Mouse (Mus musculus): Measurements from ENCODE around the gene Fgf4.

Gene Fgf4

DNA sequence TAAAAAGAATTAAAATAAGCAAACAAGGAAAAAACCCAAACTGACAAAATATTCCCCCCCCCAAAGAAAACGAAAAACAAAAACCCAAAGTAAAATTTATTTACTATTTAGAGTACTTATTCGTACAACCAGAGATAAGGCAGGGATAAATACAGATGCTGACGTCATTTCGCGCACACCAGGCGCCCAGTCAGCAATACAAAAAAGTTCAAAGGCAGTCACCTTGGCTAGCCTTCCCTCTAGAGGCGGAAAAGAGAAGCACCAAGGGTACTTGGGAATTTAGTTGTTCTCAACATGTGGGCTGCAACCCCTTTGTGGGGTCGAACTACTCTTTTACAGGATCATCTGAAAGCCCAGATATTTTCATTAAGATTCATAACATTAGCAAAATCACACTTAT lies 60.6 kb downstream of the Fgf4 start:
- DNase-seq (ENCODE audit: extremely low read depth, insufficient read length, low spot score), result no peak

DNA sequence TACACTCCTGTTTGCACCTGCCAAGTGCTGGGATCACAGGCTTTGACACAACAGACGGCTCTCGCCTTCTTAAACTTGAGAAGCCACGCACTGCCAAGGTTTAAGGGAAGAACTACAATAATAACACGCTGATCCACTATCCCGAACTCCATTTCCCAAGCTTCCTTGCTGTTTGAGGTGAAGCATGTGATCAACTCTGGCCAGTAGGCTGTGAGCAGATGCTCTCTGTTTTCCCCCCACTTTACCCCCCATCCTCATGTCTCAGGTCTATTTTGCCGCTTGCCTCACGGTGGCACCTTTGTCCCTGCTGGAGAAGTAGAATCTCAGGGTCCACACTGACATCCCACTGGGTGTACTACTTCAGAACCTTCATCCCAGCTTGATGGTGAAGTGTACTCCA lies 61.5 kb downstream of the Fgf4 start:
- DNase-seq (ENCODE audit: extremely low read depth, insufficient read length, low spot score), result no peak

DNA sequence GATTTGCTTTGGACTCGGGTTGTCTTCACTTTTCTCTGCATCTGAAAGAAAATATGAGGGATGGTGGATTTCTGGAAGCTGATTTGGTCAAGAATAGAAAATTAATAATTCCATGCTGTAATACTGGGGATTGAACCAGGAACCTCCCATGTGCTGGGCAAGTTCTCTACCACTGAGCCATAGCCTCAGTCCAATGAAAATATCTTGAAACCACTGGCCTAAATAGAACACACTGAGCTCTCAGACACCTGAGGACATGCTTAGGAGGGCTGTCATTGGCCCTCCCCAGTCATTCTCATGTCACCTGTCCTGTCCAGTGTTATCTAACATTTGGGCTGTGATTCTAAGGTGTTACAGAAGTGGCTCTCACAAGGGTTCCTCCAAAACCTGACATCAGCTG lies 64.0 kb downstream of the Fgf4 start:
- no peak for DNase-seq (ENCODE audit: extremely low read depth, insufficient read length, low spot score)

- no peak for DNase-seq (ENCODE audit: extremely low read depth, insufficient read length, low spot score)
These were observed 65.7 kb downstream of the Fgf4 start for GRCm38 (mm10) chr7:144912897-144913296.

- no peak for DNase-seq (ENCODE audit: extremely low read depth, insufficient read length, low spot score)
These were observed 67.3 kb downstream of the Fgf4 start for GRCm38 (mm10) chr7:144914296-144914947.

Data from 3134 (cell line).